In genomic region chr1:191176887-191177286, GRCm38 (mm10) we compare ENCODE assay signal across 36 mouse cellular contexts. TPM values are rescaled to one million over a fixed set of nuclear protein-coding genes. Genes with fewer than 3 reads are reported as not detected.
"Had no signal": no experiment of that assay in that cellular context is flagged by ENCODE, and none has a peak within 500 bp of the region (broad histone marks: within the 10 kb centered on the region; RNA-seq: fewer than 3 reads in every experiment).

No protein-coding gene starts in this region.

- H3K4me2 ChIP-seq: heart, embryonic 11.5 days; heart, embryonic 13.5 days; heart, embryonic 15.5 days; hindbrain, embryonic 13.5 days; hindbrain, embryonic 15.5 days; limb, embryonic 13.5 days; limb, embryonic 15.5 days; liver, embryonic 12.5 days had no signal

- H3K9ac ChIP-seq: heart, embryonic 15.5 days; hindbrain, embryonic 13.5 days; hindbrain, embryonic 15.5 days; limb, embryonic 13.5 days; limb, embryonic 15.5 days; liver, embryonic 12.5 days had no signal

- H3K9me3 ChIP-seq: heart, embryonic 13.5 days; heart, embryonic 15.5 days; hindbrain, embryonic 13.5 days; hindbrain, embryonic 15.5 days; limb, embryonic 13.5 days; limb, embryonic 15.5 days; liver, embryonic 12.5 days had no signal

- ATAC-seq: hindbrain, postnatal 0 days; liver, embryonic 12.5 days had no signal

- H3K27ac ChIP-seq: heart, adult 2 months; heart, embryonic 13.5 days; heart, embryonic 15.5 days; hindbrain, embryonic 13.5 days; hindbrain, embryonic 15.5 days; hindbrain, postnatal 0 days; layer of hippocampus, adult 2 months; left cerebral cortex, adult 2 months; limb, embryonic 13.5 days; limb, embryonic 15.5 days; liver, embryonic 12.5 days had no signal

- DNase-seq: gastrocnemius, postnatal 14 days; gastrocnemius, postnatal 36 days; heart, adult 11 months; heart, adult 2 months; heart, postnatal 14 days; heart, postnatal 36 days; kidney, adult 18-20 months; kidney, adult 8-10 months; kidney, postnatal 10 days; kidney, postnatal 25 days; kidney, postnatal 4 days; left cerebral cortex, postnatal 4 days had no signal

- H3K36me3 ChIP-seq: hindbrain, embryonic 13.5 days; hindbrain, embryonic 15.5 days; limb, embryonic 13.5 days; limb, embryonic 15.5 days; liver, embryonic 12.5 days had no signal

- H3K4me3 ChIP-seq: heart, adult 2 months; heart, embryonic 13.5 days; heart, embryonic 15.5 days; hindbrain, embryonic 13.5 days; hindbrain, embryonic 15.5 days; layer of hippocampus, adult 2 months; left cerebral cortex, adult 2 months; limb, embryonic 13.5 days; limb, embryonic 15.5 days; liver, embryonic 12.5 days had no signal

- H3K27me3 ChIP-seq: heart, embryonic 13.5 days; heart, embryonic 15.5 days had no signal

- H3K4me1 ChIP-seq: hindbrain, embryonic 15.5 days had no signal

RNA-seq across cellular contexts. Expression of gene Fam71a, which starts 12.3 kb away (rescaled TPM):
- total RNA-seq: gastrocnemius, adult 18-20 months; gastrocnemius, adult 8-10 months; gastrocnemius, postnatal 14 days; gastrocnemius, postnatal 36 days; heart, adult 2 months; heart, postnatal 14 days; heart, postnatal 36 days; hindbrain, postnatal 0 days; layer of hippocampus, adult 2 months; layer of hippocampus, postnatal 10 days; layer of hippocampus, postnatal 25 days; left cerebral cortex, adult 2 months; left cerebral cortex, postnatal 25 days; left cerebral cortex, postnatal 4 days; liver, adult 2 months had no signal
- polyA plus RNA-seq: frontal cortex, adult 2 months; heart, adult 2 months; heart, embryonic 11.5 days; heart, embryonic 13.5 days; heart, embryonic 15.5 days; heart, postnatal 0 days; hindbrain, embryonic 11.5 days; hindbrain, embryonic 13.5 days; hindbrain, embryonic 15.5 days; hindbrain, postnatal 0 days; intestine, embryonic 14.5 days; kidney, embryonic 14.5 days; kidney, embryonic 16.5 days; limb, embryonic 11.5 days; limb, embryonic 13.5 days; limb, embryonic 15.5 days; liver, adult 2 months; liver, embryonic 12.5 days had no signal
